Mouse (Mus musculus) C2C12 (cell line): Measurements from ENCODE around the gene Trcg1.

ENCODE experiments used
- CTCF ChIP-seq: IDR thresholded peaks from one replicate; pipeline ENCODE4 v1.5.1; 2011; ENCODE audit not compliant: control insufficient read depth, insufficient read depth, insufficient read length
- FOSL1 ChIP-seq: IDR thresholded peaks from one replicate; pipeline ENCODE4 v1.8.0; 2011; ENCODE audit warnings: mild to moderate bottlenecking, low read length; ENCODE audit not compliant: poor library complexity, insufficient read depth, severe bottlenecking
- MAX ChIP-seq: IDR thresholded peaks from one replicate; pipeline ENCODE4 v1.6.1; 2011; ENCODE audit warnings: mild to moderate bottlenecking, control low read depth
- MYOD1 ChIP-seq: IDR thresholded peaks from one replicate; pipeline ENCODE4 v1.6.1; 2011; ENCODE audit warnings: low read depth; ENCODE audit not compliant: control insufficient read depth, insufficient read length

DNA sequence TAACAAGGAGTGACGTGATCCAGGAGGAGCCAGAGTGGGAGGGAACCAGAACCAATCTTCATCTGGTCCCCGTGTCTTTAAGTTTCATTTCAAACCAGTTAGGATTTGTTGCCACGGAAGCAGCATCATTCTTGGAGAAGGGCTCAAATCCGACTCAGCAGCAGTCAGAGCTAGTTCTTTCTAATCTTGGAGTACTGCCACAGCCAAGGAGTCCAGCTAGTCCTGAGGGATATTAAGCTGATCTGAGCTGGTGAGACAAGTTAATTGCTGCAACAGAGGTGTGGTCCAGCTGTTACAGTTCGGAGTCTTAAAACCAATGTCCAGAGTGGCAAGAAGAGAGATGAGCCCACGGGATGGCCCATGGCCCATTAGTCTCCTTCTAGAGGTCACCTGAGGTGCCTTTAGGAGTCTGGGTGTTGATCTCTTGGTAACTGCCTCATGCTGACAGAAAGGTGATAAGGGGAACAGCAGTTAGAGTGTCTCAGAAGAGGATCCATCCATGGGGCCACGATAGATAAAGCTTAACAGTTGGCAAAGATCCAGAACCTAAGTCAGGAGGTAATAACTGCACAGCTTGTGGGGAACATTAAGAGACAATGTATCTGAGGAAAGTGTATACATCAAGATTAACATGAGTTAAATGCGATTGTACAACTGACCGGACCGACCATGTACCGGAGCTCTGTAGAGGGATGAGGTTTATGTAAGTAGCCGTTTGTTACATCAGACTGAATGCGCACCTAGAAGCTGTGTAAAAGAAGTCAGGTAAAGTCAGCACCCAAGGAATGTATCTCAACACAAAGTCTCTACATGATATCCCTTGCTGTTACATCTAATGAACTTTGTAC, 10.4 kb upstream of the Trcg1 start:
- TF ChIP-seq FOSL1 (no peak), CTCF (no peak), MYOD1 (no peak), MAX (no peak)
